Mouse (Mus musculus): ENCODE measurements at regions not wholly inside any gene's neighbourhood (a gene's known extent, or its start where the extent isn't known, plus 50 kb on each side); places are given as distances from the start of the nearest gene placed in this dataset.

DNA sequence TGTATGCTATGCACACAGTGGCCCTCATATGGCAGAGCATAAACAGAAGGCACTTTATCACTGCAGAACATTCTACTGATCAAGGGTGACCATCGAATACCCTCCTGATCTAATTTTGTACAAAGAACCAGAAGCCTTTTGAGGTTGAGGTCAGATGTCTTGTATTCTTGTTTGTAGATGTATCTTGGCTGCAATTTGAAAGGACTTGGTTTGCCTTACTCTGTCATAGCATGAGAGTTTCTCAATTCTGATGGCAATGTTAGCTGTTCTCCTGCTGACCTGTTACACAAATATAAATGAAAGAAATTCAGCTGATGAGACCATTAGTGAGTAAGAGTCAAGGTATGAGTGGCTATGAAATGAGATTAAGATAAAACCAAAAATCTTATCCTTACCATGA is 199.1 kb upstream of the Aldoart1 start:
- ATAC-seq (ENCODE audit: insufficient number of reproducible peaks, insufficient read depth, low FRiP score, low TSS enrichment, low read depth), result no peak
- Histone ChIP-seq H3K4me1 (no peaks in the 10 kb centered on the region; the same call in 1 of the 2 replicates), H3K27me3 (0 out of 2 replicates have a peak, but pooled peaks cover 4% of the 10 kb centered on the region), H3K36me3 (no peaks in the 10 kb centered on the region), H3K4me2 (no peak overlapping the region), H3K9me3 (no peaks in the 10 kb centered on the region), H3K4me3 (no peak overlapping the region), H3K9ac (no peak overlapping the region), H3K27ac (no peak overlapping the region)
- WGBS, result 76% methylated on average over 1 of the region's 1 CpGs

DNA sequence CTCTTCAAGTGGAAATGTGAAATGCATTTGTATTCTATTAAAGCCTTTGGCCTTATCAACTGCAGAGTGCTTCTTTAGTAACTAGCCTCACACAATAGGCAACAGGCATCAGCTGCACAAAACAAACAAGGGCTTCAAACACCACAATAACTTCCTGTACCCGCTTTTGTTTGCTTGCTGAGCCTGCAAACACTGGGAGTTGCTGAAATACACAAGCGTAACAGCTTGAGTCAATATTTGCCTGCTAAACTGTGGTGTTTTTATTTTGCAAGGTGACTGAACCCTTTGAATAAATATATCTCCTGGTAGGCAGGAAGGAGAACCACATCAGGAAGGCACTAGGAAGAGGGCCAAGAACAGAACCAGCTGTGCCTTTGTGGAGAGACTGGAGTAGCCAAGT is 195.4 kb upstream of the Aldoart1 start:
- Histone ChIP-seq H3K4me3 (no peak overlapping the region), H3K9ac (no peak overlapping the region), H3K4me2 (no peak overlapping the region), H3K27me3 (peaks cover 7% of the 10 kb centered on the region; the same call in 1 of the 2 replicates), H3K4me1 (no peaks in the 10 kb centered on the region; the same call in 1 of the 2 replicates), H3K36me3 (no peaks in the 10 kb centered on the region), H3K9me3 (no peaks in the 10 kb centered on the region), H3K27ac (no peak overlapping the region; the same call in 1 of the 2 replicates)
- WGBS, result 59% methylated on average over 2 of the region's 2 CpGs
- ATAC-seq (ENCODE audit: insufficient number of reproducible peaks, insufficient read depth, low FRiP score, low TSS enrichment, low read depth), result no peak

DNA sequence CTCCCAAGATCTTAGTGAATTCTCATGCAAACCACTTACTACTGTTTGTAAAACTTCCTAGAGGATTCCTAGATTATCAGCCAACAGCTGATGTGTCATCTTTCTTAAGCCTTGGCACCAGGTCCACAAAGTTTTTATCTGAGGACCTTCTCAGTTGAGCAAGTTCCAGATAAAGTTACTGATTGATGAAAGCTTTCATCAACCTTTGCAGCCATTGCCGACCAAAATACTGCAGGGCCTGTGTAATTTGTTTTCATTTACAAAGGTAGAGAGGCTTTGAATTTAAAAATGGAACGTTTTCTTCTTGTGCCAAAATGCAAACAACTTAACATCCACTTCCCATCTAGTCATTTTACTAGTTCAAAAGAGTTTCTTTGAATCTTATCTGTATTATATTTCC is 191.9 kb upstream of the Aldoart1 start:
- no peak overlapping the region for H3K4me2 ChIP-seq
- no peaks in the 10 kb centered on the region; the same call in 1 of the 2 replicates for H3K4me1 ChIP-seq
- no peak overlapping the region for H3K27ac ChIP-seq
- no peak overlapping the region for H3K4me3 ChIP-seq
- H3K36me3 ChIP-seq, result no peaks in the 10 kb centered on the region
- no peak for ATAC-seq (ENCODE audit: insufficient number of reproducible peaks, insufficient read depth, low FRiP score, low TSS enrichment, low read depth)
- no peak overlapping the region for H3K9ac ChIP-seq
- 11% methylated on average over 2 of the region's 2 CpGs for WGBS
- peaks cover 7% of the 10 kb centered on the region; the same call in 1 of the 2 replicates for H3K27me3 ChIP-seq
- H3K9me3 ChIP-seq, result no peaks in the 10 kb centered on the region

DNA sequence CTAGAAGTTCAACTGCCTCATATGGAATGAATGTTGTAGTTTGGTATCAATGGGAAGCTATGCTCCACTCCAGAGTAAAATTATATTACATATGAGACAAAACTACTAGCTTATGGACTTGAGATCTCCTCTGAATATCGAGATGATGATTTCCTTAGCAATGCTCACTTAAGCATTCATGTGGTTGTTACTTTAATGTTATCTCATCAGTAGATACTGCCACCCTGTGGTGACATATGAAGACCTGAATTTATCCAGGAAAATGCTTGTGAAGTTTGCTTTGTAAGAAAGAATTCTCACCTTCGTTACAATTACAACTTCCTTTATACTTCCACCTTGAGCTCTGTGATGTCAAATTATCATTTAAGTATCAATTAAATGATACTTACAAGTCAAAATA is 190.2 kb upstream of the Aldoart1 start:
- no peak for ATAC-seq (ENCODE audit: insufficient number of reproducible peaks, insufficient read depth, low FRiP score, low TSS enrichment, low read depth)
- Histone ChIP-seq H3K4me3 (no peak overlapping the region), H3K36me3 (no peaks in the 10 kb centered on the region), H3K9me3 (no peaks in the 10 kb centered on the region), H3K4me1 (no peaks in the 10 kb centered on the region), H3K4me2 (no peak overlapping the region), H3K27ac (no peak overlapping the region), H3K27me3 (peaks cover 2% of the 10 kb centered on the region; the same call in 1 of the 2 replicates), H3K9ac (no peak overlapping the region)
- 16% methylated on average over 2 of the region's 2 CpGs for WGBS

GRCm38 (mm10) chr4:73041486-73041885 is 189.1 kb upstream of the Aldoart1 start:
- no peaks in the 10 kb centered on the region for H3K36me3 ChIP-seq
- ATAC-seq (ENCODE audit: insufficient number of reproducible peaks, insufficient read depth, low FRiP score, low TSS enrichment, low read depth), result no peak
- H3K4me3 ChIP-seq, result no peak overlapping the region
- H3K9me3 ChIP-seq, result no peaks in the 10 kb centered on the region
- H3K27ac ChIP-seq, result no peak overlapping the region
- WGBS, result 24% methylated on average over 2 of the region's 2 CpGs
- H3K27me3 ChIP-seq, result peaks cover 2% of the 10 kb centered on the region; the same call in 1 of the 2 replicates
- no peak overlapping the region for H3K4me2 ChIP-seq
- no peaks in the 10 kb centered on the region for H3K4me1 ChIP-seq
- no peak overlapping the region for H3K9ac ChIP-seq

DNA sequence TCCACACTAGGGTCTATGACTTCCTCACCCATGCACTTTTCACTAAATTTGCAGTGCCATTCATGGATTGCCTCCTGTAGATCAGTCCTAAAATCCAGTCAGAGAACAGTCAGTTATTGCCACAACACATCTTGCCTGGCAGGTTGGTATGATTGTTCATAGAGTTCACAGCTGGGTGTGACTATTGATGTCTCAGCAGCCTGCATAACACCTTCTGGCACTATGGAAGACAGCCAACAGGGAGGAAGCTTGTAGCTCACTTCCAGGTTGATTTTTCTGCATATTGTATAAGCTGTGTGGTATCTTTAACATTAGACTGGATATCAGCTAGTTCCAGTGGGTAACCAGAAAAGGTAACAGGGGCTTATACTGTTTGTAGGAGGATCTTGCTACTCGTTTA is 145.3 kb upstream of the Aldoart1 start:
- H3K27ac ChIP-seq, result no peak overlapping the region
- H3K36me3 ChIP-seq, result no peaks in the 10 kb centered on the region
- no peak overlapping the region for H3K4me2 ChIP-seq
- H3K9me3 ChIP-seq, result no peaks in the 10 kb centered on the region
- no peaks in the 10 kb centered on the region for H3K4me1 ChIP-seq
- H3K4me3 ChIP-seq, result no peak overlapping the region
- no peak overlapping the region for H3K9ac ChIP-seq
- no peak for ATAC-seq (ENCODE audit: insufficient number of reproducible peaks, insufficient read depth, low FRiP score, low TSS enrichment, low read depth)
- peaks cover 5% of the 10 kb centered on the region; the same call in 1 of the 2 replicates for H3K27me3 ChIP-seq
- 79% methylated on average over 1 of the region's 1 CpGs for WGBS

DNA sequence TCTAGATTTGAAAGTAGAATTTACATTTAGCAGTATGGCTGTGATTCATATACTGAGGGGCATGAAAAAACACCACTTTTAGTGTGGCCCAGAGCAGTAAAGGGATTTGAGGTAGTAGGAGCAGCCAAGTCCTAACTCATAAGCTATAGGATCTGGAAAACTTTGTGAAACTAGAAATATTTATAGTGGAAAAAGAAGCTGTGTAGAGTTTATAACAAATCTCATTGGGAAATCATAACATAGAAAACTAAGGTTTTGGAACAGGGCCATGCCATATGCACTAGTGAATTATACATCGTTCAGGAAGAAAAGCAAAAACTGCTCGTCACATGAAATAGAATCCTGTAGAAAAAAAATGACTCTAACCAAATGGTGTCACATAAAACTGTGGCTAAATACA is 143.7 kb upstream of the Aldoart1 start:
- 41% methylated on average over 2 of the region's 2 CpGs for WGBS
- ATAC-seq (ENCODE audit: insufficient number of reproducible peaks, insufficient read depth, low FRiP score, low TSS enrichment, low read depth), result no peak
- Histone ChIP-seq H3K4me1 (no peaks in the 10 kb centered on the region), H3K4me3 (no peak overlapping the region), H3K9me3 (no peaks in the 10 kb centered on the region), H3K36me3 (no peaks in the 10 kb centered on the region), H3K4me2 (no peak overlapping the region), H3K9ac (no peak overlapping the region), H3K27ac (no peak overlapping the region), H3K27me3 (peaks cover 5% of the 10 kb centered on the region; the same call in 1 of the 2 replicates)

DNA sequence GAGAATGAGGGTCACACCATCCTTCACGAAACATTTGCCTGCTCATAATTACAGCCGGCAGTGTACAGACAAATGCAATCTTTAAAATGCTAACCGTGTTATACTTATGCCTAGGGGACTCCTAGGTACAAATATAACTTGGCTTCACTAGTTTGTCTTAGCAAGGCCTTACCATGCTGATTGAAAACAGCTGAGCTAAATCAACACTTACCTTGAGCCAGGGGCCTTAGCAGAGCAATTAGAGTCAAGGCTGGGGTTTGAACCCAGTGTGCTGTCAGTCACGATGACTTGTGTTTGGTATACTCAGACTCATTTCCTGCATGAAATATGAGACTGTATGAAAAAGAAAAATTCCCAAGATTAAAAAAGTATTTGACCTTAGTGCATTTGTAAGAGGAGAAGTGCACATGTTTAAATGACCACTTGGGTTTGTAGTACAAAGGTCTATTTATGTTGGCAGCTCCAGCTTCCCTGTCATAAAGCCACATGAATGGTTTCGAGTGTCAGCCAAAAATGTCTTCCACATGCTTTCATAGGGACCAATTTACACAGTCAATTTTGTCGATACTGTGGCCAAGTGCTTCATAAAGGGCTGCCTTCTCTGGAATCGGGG is 94.0 kb upstream of the Aldoart1 start:
- no peaks in the 10 kb centered on the region for H3K36me3 ChIP-seq
- H3K27ac ChIP-seq, result no peak overlapping the region
- peak; percentile 86 for ATAC-seq (ENCODE audit: insufficient number of reproducible peaks, insufficient read depth, low FRiP score, low TSS enrichment, low read depth)
- peak overlapping the region; percentile 30 for H3K4me2 ChIP-seq
- WGBS, result 17% methylated on average over 7 of the region's 7 CpGs
- H3K9ac ChIP-seq, result no peak overlapping the region
- H3K4me3 ChIP-seq, result no peak overlapping the region
- peaks cover 4% of the 10 kb centered on the region; the same call in 1 of the 2 replicates for H3K4me1 ChIP-seq
- no peaks in the 10 kb centered on the region for H3K27me3 ChIP-seq
- H3K9me3 ChIP-seq, result no peaks in the 10 kb centered on the region

DNA sequence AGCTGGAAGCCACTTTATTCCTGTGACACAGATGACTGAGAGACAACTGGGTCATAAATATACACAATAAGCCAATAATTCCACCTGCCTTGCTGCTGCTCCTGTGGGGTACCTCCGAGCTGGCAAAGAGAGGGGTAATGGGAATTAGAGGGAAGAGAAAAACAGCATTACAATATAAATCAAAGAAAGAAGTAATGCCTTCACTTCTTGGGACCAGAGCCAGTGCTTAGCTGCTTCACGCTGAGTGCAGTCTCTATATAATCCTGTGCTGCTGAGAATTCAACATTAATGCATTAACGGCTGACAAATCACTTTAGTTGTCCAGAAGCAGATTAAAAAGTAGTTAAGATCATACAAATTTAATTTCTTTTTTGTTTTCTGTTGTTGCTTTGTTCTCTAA is 71.0 kb upstream of the Aldoart1 start:
- Histone ChIP-seq H3K4me2 (no peak overlapping the region), H3K27me3 (no peaks in the 10 kb centered on the region), H3K9me3 (no peaks in the 10 kb centered on the region), H3K36me3 (no peaks in the 10 kb centered on the region), H3K4me3 (no peak overlapping the region), H3K4me1 (no peaks in the 10 kb centered on the region), H3K9ac (no peak overlapping the region), H3K27ac (no peak overlapping the region)
- 69% methylated on average over 3 of the region's 3 CpGs for WGBS
- no peak for ATAC-seq (ENCODE audit: insufficient number of reproducible peaks, insufficient read depth, low FRiP score, low TSS enrichment, low read depth)

DNA sequence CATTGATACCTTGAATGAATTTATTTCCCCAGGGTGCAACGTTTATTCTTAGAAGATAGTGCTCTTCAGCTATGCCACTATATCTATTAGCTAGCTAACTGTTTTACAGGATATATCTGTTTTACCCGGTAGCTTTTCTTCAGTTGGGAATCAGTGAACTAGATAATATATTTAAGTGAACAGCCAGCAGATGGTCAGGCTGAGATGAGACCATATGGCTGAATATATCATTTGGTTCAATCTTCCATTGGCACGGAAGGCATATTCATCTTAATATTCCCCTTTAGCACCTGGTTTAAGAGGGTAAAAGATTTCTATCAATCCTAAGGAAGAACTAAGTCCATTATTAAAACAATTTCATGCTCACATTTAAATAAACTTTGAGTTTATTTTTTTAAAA is 62.6 kb upstream of the Aldoart1 start:
- Histone ChIP-seq H3K4me2 (no peak overlapping the region), H3K4me1 (no peaks in the 10 kb centered on the region), H3K4me3 (no peak overlapping the region), H3K27ac (no peak overlapping the region), H3K9me3 (no peaks in the 10 kb centered on the region), H3K36me3 (no peaks in the 10 kb centered on the region), H3K9ac (no peak overlapping the region), H3K27me3 (no peaks in the 10 kb centered on the region)
- ATAC-seq (ENCODE audit: insufficient number of reproducible peaks, insufficient read depth, low FRiP score, low TSS enrichment, low read depth), result no peak
- 85% methylated on average over 3 of the region's 3 CpGs for WGBS
